Mouse (Mus musculus) lung, postnatal 0 days (tissue): ENCODE results near the gene Il11ra1.

Experiments
- CTCF ChIP-seq: IDR thresholded peaks from 2 replicates; pipeline ENCODE4 v1.5.1; 2016; ENCODE audit warnings: antibody characterized with exemption, mild to moderate bottlenecking
- EP300 ChIP-seq: IDR thresholded peaks from 2 replicates; pipeline ENCODE4 v1.6.1; 2016; ENCODE audit warnings: antibody characterized with exemption, mild to moderate bottlenecking, control low read depth

- no peak for TF ChIP-seq CTCF
- TF ChIP-seq EP300: no peak
These were observed 35.3 kb upstream of the Il11ra1 start for GRCm38 (mm10) chr4:41664533-41664932.
